Mouse (Mus musculus) heart, postnatal 14 days (tissue): ENCODE data around the gene Tnk1. TPM values are rescaled to one million over a fixed set of nuclear protein-coding genes. Genes with fewer than 3 reads are reported as not detected.

ENCODE experiments used
- DNase-seq, 2 experiments: peaks; one replicate each; pipeline ENCODE4 v3.0.0; 2021 to 2022
- intact Hi-C: fragments of 180-260 bp; cut with DNase I; formaldehyde crosslinking; loops from one replicate; pipeline ENCODE4 v1.15.1; 2025
- total RNA-seq, 2 experiments: library from RNA; stranded (reverse); gene quantifications; 2 replicates each; pipeline ENCODE4 v1.2.3; 2021

Gene Tnk1
- total RNA-seq, 2 experiments from 2014 or later = 0.24 TPM; not detected in 1

DNA sequence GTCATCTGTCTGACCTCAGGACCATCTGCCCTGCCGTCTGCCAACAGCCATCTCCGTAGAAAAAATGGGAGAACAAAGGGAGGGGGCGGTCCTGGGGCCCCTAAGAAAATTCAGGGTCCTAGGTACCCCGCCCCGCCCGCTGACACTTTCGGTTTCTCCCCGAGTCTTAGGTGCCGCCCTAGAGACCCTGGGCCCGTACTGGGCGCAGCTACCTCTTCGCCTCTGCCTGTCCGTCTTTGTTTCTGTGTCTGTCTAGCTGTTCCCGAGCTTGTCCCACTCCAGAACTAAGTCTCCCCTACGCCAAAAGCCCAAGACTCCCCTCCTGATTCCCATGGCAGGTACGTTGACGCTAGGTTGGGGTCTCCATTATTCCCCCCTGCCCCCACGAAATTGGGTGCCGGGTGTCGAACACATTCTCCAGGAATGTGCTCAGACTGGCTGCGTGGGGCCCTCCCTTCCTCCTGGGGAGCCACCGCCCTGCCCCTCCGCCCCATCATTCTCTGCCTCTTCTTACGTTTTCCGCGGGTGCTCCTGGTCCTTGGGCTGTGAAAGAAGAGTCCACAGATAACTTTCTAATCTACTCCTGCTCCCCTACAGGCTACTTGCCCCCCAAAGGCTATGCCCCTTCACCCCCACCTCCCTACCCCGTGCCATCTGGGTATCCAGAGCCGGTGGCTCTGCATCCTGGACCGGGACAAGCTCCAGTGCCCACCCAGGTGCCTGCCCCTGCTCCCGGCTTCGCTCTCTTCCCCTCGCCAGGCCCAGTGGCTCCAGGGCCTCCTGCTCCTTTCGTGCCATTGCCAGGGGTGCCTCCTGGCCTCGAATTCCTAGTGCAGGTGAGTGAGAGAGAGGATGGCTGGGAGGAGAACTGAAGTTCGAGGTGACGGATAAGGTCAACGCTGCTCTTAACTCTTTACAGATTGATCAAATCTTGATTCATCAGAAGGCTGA is 11.5 kb downstream of the Tnk1 start:
- DNase-seq = peak in 1 of 2 experiments; percentile 41
- intact Hi-C loops = no loop called here

DNA sequence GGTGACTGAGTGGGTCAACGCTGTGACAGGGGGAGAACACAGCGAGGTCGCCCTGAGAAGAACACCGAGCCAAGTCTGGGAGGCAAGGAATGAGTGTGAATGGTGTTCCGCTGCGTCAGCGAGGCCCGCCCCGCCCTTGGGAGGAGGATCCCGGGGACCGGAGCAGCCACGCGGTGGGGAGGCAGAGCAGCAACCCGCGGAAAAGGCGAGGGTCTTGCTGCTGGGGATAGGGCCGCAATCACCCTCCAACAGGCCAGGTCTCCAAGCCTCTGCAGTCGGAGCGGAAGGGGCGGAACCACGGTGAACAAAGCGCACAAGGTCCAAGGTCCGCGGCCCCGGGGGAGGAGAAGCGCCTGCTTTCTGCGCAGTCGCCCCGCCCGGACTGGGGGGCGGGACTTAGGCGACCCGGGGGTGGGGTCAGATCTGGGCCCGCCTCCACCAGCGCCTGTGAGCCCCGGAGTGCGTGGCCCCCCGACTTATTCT is 12.3 kb downstream of the Tnk1 start, which contains the start of gene Plscr3:
TSS of gene Plscr3 (plus strand) at position 179 of the 483 bp plus-strand sequence.
- peak; percentile 94 to 96 for DNase-seq
- intact Hi-C loops = no loop called here

DNA sequence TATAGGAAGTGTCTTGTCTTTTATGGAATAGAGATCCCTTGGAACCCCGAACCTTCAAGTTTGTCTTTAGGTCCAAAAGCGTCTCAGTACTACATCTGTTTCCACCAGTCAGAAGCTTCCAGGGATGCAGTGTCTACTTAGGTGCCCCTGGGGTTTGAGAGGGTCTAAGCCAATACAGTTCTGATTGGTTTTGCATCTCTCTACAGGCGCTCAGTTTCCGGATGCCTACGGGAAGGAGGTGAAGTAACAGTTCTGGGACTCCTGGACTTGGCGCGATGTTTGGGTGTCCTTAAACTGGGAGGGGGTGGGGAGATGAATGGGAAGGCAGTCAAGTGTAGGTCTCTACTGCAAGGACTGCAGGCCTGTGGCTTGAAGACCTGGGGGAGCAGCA is 19.8 kb downstream of the Tnk1 start:
- intact Hi-C loops = loop anchor here (2.0 to 5.0 kb wide), 2 partner anchors 39 to 62 kb away; partner anchors contain the start of genes 2810408A11Rik, Neurl4 and Tmem95
- DNase-seq = no peak

DNA sequence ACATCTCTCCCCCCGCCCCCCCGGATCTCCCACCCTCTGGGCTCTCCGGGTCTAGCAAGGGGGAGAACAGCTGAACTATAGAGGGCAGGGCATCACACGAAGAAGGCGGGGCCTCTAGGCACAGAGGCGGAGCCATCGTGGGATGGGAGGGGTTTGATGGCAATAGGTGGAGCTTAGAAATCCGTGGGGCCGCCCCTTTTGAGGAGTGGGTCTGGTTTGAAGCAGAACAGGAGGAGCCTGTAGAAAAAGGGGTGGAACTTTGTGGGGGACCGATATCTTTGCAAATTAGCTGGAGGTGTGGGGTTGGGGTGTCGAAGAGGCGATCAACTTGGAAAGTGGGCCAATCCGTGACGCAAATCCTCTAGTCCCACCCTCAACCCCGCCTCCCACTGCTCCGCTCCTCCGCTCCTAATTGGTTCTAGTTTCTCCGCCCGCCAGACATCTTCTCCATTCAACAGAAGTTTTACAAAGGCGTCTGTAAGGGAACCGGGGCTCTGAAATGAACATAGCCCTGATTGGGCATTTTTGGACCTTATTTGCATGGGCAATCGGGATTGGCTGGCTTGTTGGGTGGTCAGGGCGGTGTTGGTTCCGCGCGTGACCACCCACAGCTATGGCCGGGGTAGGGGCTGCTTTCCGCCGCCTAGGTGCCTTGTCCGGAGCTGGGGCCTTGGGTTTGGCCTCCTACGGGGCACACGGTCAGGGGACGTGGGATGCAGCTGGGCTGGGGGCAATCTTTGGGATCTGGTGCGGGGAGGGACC is 20.4 kb downstream of the Tnk1 start, which contains the start of gene Tmem256:
TSS of gene Tmem256 (plus strand) at position 563 of the 762 bp plus-strand sequence.
- intact Hi-C loops = loop anchor here (2.0 to 5.0 kb wide), 3 partner anchors 35 to 63 kb away; partner anchors contain the start of genes 2810408A11Rik, Neurl4 and Tmem95
- peak; percentile 92 to 94 for DNase-seq

DNA sequence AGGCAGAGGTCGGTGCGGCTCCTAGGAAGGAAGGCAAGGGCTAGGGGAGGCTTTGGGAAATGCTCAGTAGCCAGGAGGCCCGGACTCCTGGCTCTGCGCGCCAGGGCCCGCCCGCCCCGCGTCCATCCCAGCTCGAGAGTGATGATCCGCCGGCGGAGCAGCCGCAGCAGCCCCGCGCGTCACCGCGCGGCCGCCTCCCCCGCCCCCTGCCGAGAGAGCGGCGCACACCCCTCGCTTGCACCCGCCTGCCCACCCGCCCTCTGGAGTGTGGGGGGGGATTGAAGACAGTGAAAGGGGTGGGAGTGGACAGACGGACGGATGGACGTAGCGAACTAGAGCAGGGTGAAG is 21.0 kb downstream of the Tnk1 start, which contains the start of gene Nlgn2:
TSS of gene Nlgn2 (minus strand) at position 181 of the 348 bp plus-strand sequence.
- no peak for DNase-seq
- intact Hi-C loops = loop anchor here (2.0 to 5.0 kb wide), 2 partner anchors 35 to 40 kb away; partner anchors contain the start of gene Tmem95

DNA sequence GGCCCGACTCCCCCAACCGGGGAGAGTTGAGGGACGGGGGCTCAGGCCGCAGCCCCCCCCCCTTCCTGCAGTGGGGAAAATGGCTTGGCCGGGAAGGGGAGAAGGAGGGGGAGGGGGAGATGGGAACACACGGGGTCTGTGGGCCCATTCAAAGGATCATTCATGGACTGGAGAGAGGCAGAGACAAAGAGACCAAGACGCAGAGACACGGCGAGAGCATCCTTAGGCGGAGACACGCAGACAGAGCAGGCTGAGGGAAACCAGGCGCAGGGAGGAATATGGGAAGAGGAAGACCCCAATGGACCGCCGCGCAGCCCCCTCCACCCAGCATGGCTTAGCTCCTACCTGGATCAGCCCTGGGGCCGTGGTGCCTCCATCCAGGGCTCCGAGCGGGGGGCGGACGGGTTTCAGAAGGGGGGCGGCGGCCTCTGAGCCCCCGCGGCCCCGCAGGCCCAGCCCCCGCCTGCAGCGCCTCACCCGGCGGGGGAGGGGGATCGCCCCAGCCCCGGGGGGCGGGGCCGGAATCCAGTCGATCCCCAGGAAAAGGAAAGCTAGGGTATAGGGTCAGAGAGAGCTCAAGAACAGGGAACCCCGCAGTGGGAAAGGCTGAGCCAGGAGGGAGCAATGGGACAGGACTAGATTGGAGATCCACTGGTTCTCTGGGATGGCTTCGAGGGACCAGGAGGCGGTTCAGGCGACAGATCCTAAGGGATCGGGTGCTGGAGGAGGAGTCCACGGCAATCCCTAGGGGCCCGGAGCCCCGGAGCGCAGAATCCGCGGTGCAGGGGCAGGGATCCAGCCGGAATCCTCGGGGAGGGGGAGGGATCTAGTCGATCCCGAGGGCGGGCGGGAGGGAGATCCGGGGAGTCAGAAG is 21.6 kb downstream of the Tnk1 start:
- DNase-seq = peak; percentile 49 to 53
- intact Hi-C loops = loop anchor here (2.0 to 5.0 kb wide), 2 partner anchors 34 to 40 kb away; partner anchors contain the start of gene Tmem95

DNA sequence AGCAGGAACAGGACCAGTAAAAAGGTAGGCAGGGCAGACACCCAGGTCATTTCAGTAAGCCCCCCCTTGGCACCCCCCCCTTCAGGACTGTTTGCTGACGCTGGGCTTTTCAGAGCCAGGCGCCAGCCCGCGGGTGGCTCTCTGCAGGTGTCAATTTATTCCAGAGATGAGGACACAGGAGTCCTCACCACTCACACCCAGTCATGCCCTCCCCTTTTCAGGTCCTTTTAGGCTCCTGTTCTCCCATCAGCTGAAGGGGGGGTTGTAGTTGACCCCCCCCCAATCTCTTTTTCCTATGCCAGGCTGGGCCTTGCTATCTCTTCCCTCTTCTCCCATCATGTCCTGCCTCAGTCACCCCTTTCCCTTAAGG is 22.6 kb downstream of the Tnk1 start:
- intact Hi-C loops = loop anchor here (2.0 to 5.0 kb wide), 2 partner anchors 33 to 41 kb away; partner anchors contain the start of gene Tmem95
- no peak for DNase-seq

DNA sequence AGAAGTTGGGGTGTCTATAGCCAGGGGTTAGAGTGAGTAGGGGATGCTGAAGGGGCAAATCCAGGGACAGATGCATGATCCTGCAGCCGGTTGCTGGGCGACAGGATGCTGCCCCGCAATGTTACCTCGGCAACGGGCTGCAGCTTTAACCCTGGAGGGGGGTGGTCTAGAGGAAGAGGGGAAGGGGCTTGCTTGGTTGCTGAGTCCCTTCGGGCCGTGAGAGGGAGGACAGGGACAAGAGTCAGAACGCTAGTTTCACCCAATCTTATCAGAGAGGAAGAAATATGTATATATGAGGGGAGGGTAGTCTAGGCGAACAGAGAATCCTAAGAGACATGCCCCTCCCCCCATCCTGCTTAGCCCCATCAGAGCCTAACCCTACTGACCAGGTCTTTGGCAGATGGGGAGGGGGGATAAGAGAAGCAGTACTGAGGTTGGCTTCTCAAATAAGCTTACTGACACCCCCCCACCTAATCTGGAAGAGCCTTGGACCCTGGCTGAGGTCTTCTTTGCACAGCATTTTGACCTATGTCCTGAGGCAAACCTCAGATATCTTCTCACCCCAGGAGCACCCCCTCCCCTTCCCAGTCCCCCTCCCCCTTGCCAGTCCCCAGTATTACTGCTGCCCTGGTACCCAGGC is 23.1 kb downstream of the Tnk1 start:
- intact Hi-C loops = loop anchor here (5.0 kb wide), 1 partner anchor 42 kb away; the partner anchor contains the start of gene Tmem95
- no peak for DNase-seq

DNA sequence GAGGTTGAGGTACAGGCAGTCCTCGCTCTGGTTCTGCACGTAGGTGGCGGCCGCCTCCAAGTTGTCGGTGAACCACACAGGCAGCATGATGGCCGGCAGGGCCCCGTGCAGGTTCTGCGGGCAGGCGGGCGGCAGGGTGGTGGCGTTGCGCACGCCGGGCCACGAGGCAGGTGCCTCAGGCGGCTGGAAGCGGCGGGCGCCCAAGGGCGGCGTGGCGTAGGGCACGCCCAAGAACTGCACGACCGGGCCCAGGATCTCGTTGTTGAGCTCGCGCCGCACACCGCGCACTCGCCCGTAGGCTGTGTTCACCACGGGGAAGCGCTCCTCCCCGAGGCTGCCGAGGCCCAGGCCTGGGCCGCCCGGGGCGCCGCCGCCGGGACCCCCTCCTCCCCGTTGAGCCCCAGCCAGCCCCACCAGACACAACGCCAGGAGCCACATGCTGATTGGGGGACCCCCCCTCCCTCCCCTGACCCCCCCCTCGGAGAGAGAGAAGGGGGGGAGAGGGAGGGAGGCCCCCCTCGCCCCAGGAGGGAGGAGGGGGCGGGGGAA is 24.5 kb downstream of the Tnk1 start:
- intact Hi-C loops = no loop called here
- no peak for DNase-seq

DNA sequence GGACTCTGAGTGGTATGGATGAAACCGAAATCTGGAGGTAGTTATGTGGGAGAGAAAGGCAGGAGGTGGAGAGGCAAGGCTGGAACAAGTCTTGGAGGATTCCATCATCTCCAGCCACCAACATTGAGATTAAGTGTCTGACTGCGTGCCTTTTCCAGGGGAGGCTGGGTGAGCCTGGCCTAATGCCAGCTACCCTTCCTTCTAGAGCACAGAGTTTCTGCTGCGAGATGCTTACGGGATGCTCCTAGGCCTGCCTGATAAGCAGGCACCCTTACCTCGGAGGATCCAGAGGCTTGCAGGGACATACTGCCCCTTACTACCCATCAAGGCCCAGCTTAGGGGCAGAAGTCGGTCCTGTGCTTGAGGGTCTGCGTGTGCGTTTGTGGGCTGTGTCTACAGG is 25.0 kb downstream of the Tnk1 start:
- DNase-seq = no peak
- intact Hi-C loops = no loop called here

DNA sequence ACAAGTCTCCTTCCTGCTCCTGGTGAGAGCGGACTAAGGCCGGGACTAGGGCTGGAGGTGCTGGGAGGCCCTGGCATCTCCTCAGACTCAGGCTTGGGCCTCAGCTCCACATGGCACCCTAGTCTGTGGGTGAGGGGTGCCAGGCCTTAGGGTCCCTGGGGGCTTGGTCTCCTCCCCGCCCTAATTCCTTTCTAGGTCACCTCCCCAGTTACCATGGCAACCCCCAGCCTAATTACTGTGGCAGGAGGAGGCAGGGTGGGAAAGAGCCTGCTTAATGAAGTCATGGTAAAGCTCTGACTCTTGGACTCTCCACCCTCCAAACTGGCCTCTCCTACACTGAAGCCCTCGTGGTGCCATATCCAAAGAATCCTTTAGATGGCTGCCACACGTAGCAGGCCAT is 29.7 kb downstream of the Tnk1 start:
- intact Hi-C loops = no loop called here

DNA sequence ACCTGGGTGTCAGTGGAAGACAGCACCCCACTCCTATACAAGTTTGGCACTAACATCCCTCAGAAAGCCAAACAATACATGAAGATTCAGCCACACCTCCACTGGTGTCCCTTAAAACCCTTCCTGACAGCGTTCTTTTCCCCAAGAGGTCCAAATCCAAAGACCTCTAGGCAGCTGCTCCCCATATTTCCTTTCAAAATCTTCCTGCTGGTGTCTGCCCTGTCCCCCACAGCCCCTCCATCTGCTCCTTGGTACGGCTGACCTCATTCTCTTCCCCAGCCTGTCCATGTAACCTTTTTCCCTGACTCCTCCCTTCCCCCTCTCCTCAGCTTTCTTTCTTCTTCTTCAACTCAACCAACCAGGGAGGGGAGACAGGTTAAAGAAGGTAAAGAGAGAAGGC is 35.1 kb downstream of the Tnk1 start:
- DNase-seq = no peak
- intact Hi-C loops = no loop called here

More for the DNA sequence above, 29.7 kb downstream of the Tnk1 start:
- DNase-seq = no peak

DNA sequence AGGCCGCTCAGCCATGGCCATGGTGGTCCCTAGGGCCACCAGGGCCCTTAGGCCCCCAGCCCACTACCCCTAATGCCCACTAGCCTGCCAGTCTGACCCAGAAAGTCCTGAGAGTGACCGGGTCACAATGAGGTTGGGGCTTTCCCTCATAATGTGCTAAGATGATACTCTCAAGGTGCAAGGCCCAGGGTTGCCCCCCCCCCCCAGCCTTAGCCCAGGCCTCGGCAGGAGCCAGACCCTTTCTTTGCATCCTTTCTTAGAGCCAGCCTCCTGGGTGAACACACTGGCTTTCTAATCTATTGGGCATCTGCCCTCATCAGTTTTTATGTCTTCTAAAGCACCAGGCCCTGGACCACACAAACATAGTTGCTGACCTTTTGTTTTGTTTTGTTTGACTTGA is 36.5 kb downstream of the Tnk1 start, which contains the start of gene Spem1:
TSS of gene Spem1 (minus strand) at position 101 of the 400 bp plus-strand sequence.
- intact Hi-C loops = no loop called here
- DNase-seq = no peak

DNA sequence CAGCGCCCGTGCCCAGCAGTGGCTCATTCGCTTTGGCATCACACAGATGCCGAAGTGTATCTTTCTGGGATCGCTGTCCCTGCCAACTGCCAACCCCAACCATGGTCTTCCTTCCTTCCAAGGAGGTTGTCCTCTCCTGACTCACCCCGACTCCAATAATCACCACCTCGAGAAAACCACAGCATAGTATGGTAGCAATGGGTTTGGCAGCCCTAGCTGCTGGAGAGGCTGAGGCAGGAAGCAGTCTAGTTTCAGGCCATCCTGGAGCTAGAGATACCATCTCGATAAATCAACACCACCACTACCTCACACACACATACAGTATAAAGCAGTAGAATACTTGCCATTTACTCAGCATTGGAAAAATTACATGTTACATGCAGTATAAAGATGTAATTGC is 39.7 kb downstream of the Tnk1 start:
- intact Hi-C loops = no loop called here
- DNase-seq = no peak

DNA sequence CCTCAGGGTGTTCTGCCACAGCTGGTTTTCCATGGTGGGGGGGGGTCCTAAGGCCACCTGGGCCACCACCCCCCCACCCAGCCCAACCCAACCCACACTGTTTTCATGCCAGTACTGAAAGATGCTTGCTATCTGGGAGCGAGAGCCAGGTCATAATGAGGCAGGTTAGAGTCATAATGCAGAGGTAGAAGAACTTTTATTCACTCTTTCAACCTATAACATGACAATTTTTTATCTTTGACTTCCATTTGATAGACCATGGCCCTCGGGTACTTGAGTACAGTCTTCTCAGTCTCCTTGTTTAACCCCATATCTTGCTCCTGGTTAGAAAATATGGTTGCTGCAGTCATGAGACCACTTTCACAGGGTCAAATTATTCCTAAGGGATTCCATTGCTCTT is 40.2 kb downstream of the Tnk1 start, which contains the start of gene Spem2:
TSS of gene Spem2 (minus strand) at position 101 of the 400 bp plus-strand sequence.
- intact Hi-C loops = no loop called here
- DNase-seq = no peak

DNA sequence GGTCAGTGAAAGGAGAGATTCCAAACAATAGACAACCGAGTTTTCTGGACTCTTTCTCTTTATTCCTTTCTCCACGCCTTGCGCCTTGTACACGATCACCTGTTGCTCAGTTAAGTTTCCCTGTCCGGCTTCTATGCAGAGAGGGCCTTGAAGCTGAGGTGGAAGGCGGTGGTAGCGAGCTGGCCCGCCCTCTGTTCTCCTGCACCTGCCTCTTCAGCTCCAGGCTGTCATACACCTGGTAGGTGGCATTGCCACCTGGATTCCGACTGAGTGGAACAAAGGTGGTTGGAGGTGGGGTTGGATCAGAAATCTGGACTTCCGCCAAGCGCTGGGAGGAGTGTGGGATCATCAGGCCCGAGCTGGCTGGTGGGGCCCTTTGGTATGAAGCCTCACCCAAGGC is 42.0 kb downstream of the Tnk1 start:
- intact Hi-C loops = no loop called here
- no peak for DNase-seq

DNA sequence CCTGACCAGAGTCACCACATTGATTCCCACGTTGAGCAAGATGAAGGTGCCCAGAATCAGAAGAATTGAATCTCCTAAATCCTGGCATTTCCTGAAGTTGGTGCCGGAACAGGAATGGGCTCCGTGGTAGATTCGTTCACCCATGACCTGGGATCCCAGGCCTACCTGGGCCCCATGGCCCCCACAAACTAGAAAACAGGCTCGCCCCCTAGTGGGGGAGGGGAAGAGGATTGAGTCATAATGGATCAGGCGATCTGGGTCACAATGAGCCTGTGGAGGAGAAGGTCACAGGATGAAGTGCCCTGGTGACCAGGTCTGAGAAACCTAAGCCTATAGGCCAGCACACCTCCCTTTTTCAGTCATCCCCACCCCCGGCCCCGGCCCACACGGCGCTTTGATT is 43.4 kb downstream of the Tnk1 start, which contains the start of gene Gm39566:
TSS of gene Gm39566 (minus strand) at position 144 of the 400 bp plus-strand sequence.
- intact Hi-C loops = no loop called here
- DNase-seq = no peak

DNA sequence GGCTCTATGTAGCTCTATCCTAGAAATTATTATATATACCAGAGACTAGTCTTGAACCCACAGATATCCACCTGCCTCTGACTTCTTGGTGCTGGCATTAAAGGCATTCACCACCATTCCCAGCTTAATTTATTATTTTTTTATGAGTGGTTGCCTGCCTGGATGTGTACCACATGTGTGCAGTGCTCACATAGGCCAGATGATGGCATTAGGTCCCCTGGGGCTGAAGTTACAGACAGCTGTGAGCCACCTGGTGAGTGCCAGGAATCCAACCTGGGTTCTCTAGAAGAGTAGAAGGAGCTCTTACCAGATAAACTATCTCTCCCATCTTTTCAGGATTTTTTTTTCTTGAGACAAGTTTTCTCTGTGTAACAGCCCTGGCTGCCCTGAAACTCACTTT is 48.2 kb downstream of the Tnk1 start:
- intact Hi-C loops = no loop called here
- no peak for DNase-seq

DNA sequence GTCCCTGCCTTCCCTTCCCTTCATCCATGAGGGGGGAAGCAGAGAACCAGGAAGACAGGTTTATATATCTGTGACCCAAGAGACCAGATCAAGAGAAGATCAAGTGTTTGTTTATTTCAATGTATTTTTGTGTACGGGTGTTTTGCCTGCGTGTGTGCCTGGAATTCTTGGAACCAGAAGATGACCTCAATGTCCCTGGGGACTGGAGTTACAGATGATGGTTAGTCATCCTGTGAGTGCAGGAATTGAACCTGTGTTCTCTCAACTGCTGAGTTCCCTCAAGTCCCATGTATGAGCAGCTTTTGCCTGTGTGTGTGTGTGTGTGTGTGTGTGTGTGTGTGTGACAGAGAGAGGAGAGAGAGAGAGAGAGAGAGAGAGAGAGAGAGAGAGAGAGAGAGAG is 50.9 kb downstream of the Tnk1 start:
- no peak for DNase-seq
- intact Hi-C loops = no loop called here
